Mouse (Mus musculus) liver, embryonic 14.5 days (tissue): ENCODE data around the gene Stxbp3.

ENCODE experiments used
- CTCF ChIP-seq: IDR thresholded peaks from 2 replicates; pipeline ENCODE4 v1.5.1; 2016; ENCODE audit warnings: antibody characterized with exemption, low read depth, control low read depth
- EP300 ChIP-seq: IDR thresholded peaks from 2 replicates; pipeline ENCODE4 v1.6.1; 2016; ENCODE audit warnings: antibody characterized with exemption, low read depth

DNA sequence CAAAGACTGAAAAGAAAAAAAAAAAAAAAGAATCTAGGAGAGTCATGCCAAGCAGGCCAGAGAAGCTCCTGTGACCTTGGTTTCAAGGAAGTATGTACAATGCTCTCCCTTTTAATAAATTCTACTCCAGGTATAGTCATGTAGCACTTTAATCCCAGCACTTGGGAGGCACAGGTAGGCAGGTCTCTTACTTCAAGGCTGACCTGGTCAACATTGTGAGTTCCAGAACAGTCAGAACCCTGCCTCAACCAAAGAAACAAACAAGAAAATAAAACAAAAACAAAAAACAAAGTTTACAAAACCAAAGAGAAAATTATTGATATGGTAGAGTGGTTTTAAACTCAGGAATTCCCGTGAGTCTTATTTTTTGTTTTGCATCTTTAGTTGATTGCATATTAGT, 49.6 kb upstream of the Stxbp3 start, which contains the start of gene Fndc7:
- TF ChIP-seq EP300 (no peak), CTCF (no peak)
